Mouse (Mus musculus): ENCODE results near the gene Fam155a. TPM values are rescaled to one million over a fixed set of nuclear protein-coding genes. Genes with fewer than 3 reads are reported as not detected.

Gene Fam155a
- total and polyA plus RNA-seq, 3 experiments: not detected

GRCm38 (mm10) chr8:9581836-9582235 is 189.1 kb downstream of the Fam155a start:
- Histone ChIP-seq H3K27ac (ENCODE audit: insufficient read depth, low read depth) (no peak overlapping the region), H3K9me3 (replicated peaks; ENCODE audit: low read length) (peaks cover 44% of the 10 kb centered on the region), H3K9ac (ENCODE audit: insufficient read depth, low read depth) (no peak overlapping the region), H3K27me3 (replicated peaks) (no peaks in the 10 kb centered on the region), H3K36me3 (replicated peaks in 1 of 2; ENCODE audit: control insufficient read depth in 1 of 2, insufficient read depth in 1 of 2, low read length in 1 of 2) (no peaks in the 10 kb centered on the region), H3K4me2 (ENCODE audit: insufficient read depth, low read depth, poor library complexity, severe bottlenecking) (no peak overlapping the region), H3K4me1 (ENCODE audit: control insufficient read depth in 1 of 2, insufficient read depth in 2 of 2) (no peaks in the 10 kb centered on the region), H3K4me3 (replicated peaks in 1 of 3; ENCODE audit: low read depth in 2 of 3, low read length in 2 of 3, poor library complexity in 1 of 3) (no peak overlapping the region), H3K79me2 (replicated peaks; ENCODE audit: control insufficient read depth, extremely low read depth, insufficient read depth, poor library complexity, severe bottlenecking) (no peaks in the 10 kb centered on the region)
- in situ Hi-C loops (cut with MboI; ENCODE audit: low pct_ligation_motif_present, low pct_unique_long_range_greater_than_20kb, low sequenced_read_pairs): no loop called here
- dilution Hi-C loops (cut with MboI; ENCODE audit: extremely low pct_ligation_motif_present, extremely low pct_unique_long_range_greater_than_20kb, low sequenced_read_pairs): no loop called here
- TF ChIP-seq ETS1 (conservative IDR thresholded peaks at IDR 0.05; ENCODE audit: low read depth, low read length) (no peak), BHLHE40 (IDR thresholded peaks at IDR 0.05; ENCODE audit: low read depth, low read length) (no peak), POLR2AphosphoS2 (IDR thresholded peaks at IDR 0.05; ENCODE audit: low read depth, low read length) (no peak), HCFC1 (IDR thresholded peaks at IDR 0.05; ENCODE audit: low read depth, low read length) (no peak), NELFE (IDR thresholded peaks at IDR 0.05; ENCODE audit: low read depth, low read length) (no peak), CTCF (conservative IDR thresholded peaks at IDR 0.05 in 1 of 2, IDR thresholded peaks at IDR 0.05 in 1 of 2; ENCODE audit: low read depth in 2 of 2, low read length in 2 of 2) (no peak), POLR2A (IDR thresholded peaks at IDR 0.05; ENCODE audit: low read depth, low read length) (no peak)
- DNase-seq (ENCODE audit: extremely low read depth): no peak

GRCm38 (mm10) chr8:9580192-9580591 is 190.8 kb downstream of the Fam155a start:
- DNase-seq (ENCODE audit: extremely low read depth): no peak
- TF ChIP-seq KAT2A (IDR thresholded peaks at IDR 0.05; ENCODE audit: insufficient replicate concordance, low read length) (no peak), TCF12 (IDR thresholded peaks at IDR 0.05; ENCODE audit: low read depth, low read length) (no peak), CTCF (conservative IDR thresholded peaks at IDR 0.05 in 1 of 2, IDR thresholded peaks at IDR 0.05 in 1 of 2; ENCODE audit: low read depth in 2 of 2, low read length in 2 of 2) (no peak), MXI1 (IDR thresholded peaks at IDR 0.05; ENCODE audit: low read depth, low read length) (no peak), GABPA (IDR thresholded peaks at IDR 0.05; ENCODE audit: insufficient replicate concordance, low read depth, low read length) (no peak), PAX5 (IDR thresholded peaks at IDR 0.05; ENCODE audit: low read length) (no peak), RCOR1 (conservative IDR thresholded peaks at IDR 0.05; ENCODE audit: low read depth, low read length) (no peak), SIN3A (IDR thresholded peaks at IDR 0.05; ENCODE audit: low read length) (no peak), JUND (conservative IDR thresholded peaks at IDR 0.05; ENCODE audit: low read depth, low read length) (no peak), E2F4 (IDR thresholded peaks at IDR 0.05; ENCODE audit: insufficient replicate concordance, low read depth, low read length) (no peak), MAZ (IDR thresholded peaks at IDR 0.05; ENCODE audit: low read depth, low read length) (no peak), MAFK (IDR thresholded peaks at IDR 0.05; ENCODE audit: insufficient replicate concordance, low read length) (no peak), TBP (conservative IDR thresholded peaks at IDR 0.05; ENCODE audit: low read depth, low read length) (no peak), EP300 (IDR thresholded peaks at IDR 0.05; ENCODE audit: low read length) (no peak), ETS1 (conservative IDR thresholded peaks at IDR 0.05; ENCODE audit: low read depth, low read length) (no peak), NELFE (IDR thresholded peaks at IDR 0.05; ENCODE audit: low read depth, low read length) (no peak), ZMIZ1 (IDR thresholded peaks at IDR 0.05; ENCODE audit: low read depth, low read length) (no peak), MEF2A (IDR thresholded peaks at IDR 0.05; ENCODE audit: borderline replicate concordance, low read depth, low read length) (no peak), MYC (IDR thresholded peaks at IDR 0.05; ENCODE audit: low read depth, low read length) (no peak)
- dilution Hi-C loops (cut with MboI; ENCODE audit: extremely low pct_ligation_motif_present, extremely low pct_unique_long_range_greater_than_20kb, low sequenced_read_pairs): no loop called here
- no peaks in the 10 kb centered on the region for H3K36me3 ChIP-seq (replicated peaks in 1 of 2; ENCODE audit: control insufficient read depth in 1 of 2, insufficient read depth in 1 of 2, low read length in 1 of 2)
- peaks cover 39% of the 10 kb centered on the region for H3K9me3 ChIP-seq (replicated peaks; ENCODE audit: low read length)
- H3K4me2 ChIP-seq (ENCODE audit: insufficient read depth, low read depth, poor library complexity, severe bottlenecking): no peak overlapping the region
- H3K9ac ChIP-seq (ENCODE audit: insufficient read depth, low read depth): no peak overlapping the region
- in situ Hi-C loops (cut with MboI; ENCODE audit: low pct_ligation_motif_present, low pct_unique_long_range_greater_than_20kb, low sequenced_read_pairs): no loop called here
- no peaks in the 10 kb centered on the region for H3K4me1 ChIP-seq (ENCODE audit: control insufficient read depth in 1 of 2, insufficient read depth in 2 of 2)
- H3K79me2 ChIP-seq (replicated peaks; ENCODE audit: control insufficient read depth, extremely low read depth, insufficient read depth, poor library complexity, severe bottlenecking): no peaks in the 10 kb centered on the region
- H3K27me3 ChIP-seq (replicated peaks): no peaks in the 10 kb centered on the region
- H3K27ac ChIP-seq (ENCODE audit: insufficient read depth, low read depth): no peak overlapping the region
- no peak overlapping the region for H3K4me3 ChIP-seq (replicated peaks in 1 of 3; ENCODE audit: low read depth in 2 of 3, low read length in 2 of 3, poor library complexity in 1 of 3)
